Mouse (Mus musculus): ENCODE results near the gene P2ry10.
A peak's percentile ranks its signal among the peaks of the same experiment; 100 is the strongest.
"Not testable (repeated sequence)": the region's sequence is repeated elsewhere in the genome, so short reads cannot be mapped to it uniquely, and the experiment has no call there.

P2ry10 gene

DNA sequence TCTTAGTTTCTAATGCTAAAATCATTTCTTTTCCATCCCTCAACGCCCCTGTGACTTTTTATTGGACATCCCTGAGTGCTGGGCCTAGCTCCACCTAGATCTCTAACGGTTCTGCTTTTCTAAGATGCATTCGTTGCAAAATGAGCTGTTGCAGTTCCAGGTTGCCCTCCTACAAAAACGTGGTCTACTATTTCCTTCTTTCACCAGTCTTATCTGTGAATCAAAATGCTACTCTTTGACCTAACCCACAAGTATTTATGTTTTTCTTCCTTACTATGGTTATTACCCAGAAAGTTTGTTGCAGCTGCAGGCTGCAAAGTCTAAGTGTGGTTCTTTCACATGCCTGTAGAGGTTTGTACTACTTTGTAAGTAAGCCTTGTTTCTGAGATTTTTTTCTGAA lies at the start of gene P2ry10:
P2ry10 (plus strand) TSS at position 316 of the 400 bp plus-strand sequence.
- no peak for DNase-seq (ENCODE audit: low read depth, low spot score)

DNA sequence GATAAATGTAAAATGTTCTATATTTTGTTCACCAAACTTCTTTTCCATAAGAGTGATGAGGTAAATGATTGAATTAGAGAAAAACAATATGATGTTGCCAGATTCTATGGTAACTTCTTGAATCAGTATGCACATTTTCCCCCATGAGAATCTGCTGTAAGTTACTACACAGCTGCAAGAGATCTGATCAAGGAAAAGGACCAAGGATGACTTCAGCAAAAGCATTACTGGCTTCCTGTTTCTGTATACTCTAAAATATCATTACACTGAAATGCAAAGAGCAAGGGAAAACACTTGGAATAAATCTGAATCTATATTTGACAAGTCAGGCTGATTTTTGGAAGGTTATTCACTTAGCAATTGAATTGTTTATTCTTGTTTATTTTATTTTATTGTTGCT lies 49.1 kb upstream of the P2ry10 start:
- no peak for DNase-seq (ENCODE audit: low read depth, low spot score)

DNA sequence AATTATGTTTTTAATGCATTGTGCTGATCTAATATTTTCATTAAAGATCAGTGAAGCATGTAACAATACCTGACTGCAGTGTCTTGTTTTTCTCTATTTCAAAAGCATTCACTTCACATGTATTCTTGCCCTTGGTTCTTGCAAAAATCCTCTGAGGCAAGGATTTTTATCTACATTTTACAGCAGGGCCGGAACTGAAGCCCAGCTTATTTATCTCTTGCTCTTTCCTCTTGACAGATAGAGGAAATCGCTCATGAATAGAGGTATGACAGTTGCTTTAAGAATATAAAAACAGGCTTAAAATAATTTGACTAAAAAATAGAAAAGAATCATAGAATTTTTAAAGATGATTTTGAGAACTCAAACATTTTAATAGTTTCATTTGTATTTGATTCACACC lies 48.7 kb upstream of the P2ry10 start:
- DNase-seq (ENCODE audit: low read depth, low spot score), result no peak

GRCm38 (mm10) chrX:107042367-107042766 lies 45.9 kb upstream of the P2ry10 start:
- DNase-seq (ENCODE audit: low read depth, low spot score), result no peak

GRCm38 (mm10) chrX:107083407-107083806 lies 4.9 kb upstream of the P2ry10 start:
- not testable (repeated sequence) for DNase-seq (ENCODE audit: low read depth, low spot score)

- no peak for DNase-seq (ENCODE audit: low read depth, low spot score)
These were observed 4.0 kb upstream of the P2ry10 start for GRCm38 (mm10) chrX:107084320-107084719.

DNA sequence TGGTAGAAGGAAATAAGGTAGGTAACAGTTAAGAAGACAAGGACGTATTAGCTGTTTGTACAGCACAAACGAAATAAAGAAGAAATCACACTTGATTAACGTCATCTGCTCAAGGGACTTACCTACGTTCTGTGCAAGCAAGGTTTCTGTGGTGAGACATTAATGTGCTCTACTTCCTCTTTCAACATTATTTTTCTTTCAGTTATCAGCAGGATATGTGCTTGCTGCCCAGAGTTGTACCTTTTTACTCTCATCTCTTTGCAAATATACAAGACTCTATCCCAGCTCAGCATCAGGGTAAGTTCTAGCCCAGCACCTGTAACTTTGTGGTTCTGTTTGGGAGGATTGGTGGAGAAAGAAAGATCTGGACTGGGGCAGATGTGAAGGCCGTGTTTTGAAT lies 839 bp downstream of the P2ry10 start:
- no peak for DNase-seq (ENCODE audit: low read depth, low spot score)

- no peak for DNase-seq (ENCODE audit: low read depth, low spot score)
These were observed 1.6 kb downstream of the P2ry10 start for GRCm38 (mm10) chrX:107089930-107090329.

DNA sequence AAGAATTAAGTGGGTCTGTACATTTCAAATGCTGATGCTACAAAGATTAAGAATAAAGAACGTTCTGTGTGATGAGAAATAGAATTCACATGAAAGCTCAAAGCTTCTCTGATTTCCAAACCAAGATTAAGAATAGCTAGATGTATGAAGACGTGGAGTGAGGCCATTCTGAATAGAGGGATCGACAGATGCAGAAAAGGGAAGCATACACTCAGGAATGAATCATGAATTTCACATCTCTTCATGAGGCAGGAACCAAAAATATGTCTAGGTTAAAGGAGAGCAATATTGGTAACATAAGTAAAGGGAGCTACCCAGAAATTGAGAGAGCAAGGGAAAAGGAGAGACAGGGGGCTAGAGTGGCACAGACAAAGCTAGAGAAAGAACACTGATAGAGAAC lies 7.3 kb downstream of the P2ry10 start:
- DNase-seq (ENCODE audit: low read depth, low spot score), result no peak

DNA sequence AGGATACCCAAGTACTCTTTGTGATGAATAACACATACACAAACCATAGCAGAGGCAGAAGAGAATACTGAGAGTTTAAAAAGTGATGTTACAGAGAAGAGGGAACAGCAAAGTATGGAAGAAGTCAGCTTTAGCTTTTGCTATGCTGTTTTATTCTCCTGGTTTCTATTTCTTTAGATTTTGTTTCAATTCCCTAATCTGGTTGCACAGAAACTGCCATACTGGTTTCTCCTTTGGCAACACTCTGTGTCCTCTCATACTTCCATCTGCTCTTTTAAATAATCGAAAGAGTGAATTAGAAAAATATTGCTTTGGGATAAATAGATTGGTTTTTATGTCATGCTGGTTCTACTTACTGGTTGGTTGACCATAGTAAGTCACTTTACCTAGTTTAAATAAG lies 28.0 kb downstream of the P2ry10 start:
- DNase-seq (ENCODE audit: low read depth, low spot score), result no peak

DNA sequence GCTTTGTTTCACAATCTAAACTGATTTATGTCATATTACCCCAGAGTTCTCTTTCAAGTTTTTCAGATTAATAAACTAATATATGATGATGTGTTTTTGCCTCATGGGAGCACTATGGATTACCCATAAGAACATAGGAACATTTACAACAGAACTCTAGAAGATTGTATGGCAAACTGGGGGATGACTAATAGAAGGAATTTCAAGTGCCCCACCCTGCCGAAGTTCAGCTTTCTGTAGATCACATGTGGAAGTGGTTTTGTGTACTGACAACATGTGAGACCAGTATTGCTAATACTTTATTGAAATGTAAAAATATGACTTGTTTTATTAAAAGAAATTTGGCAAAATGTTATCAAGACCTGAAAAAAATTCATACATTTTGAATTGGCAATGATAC lies 28.7 kb downstream of the P2ry10 start:
- peak; percentile 64 for DNase-seq (ENCODE audit: low read depth, low spot score)

DNA sequence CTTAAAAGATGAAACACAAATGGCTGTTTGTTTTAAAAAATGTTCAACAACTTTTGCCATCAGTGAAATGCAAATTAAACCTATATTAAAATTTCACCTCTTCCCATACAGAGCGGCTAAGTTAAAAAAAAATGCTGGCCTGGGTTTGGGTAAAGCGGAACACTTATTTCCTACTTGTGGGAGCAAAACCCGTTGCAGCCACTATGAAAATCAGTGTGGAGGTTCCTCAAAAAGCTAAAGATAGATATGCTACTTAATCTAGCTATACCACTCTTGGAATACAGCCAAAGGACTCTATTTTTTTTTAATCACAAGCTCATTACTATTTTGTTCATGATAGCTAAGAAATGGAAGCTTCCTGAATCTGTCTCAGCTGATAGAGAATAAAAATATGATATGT lies 54.9 kb downstream of the P2ry10 start:
- no peak for DNase-seq (ENCODE audit: low read depth, low spot score)

DNA sequence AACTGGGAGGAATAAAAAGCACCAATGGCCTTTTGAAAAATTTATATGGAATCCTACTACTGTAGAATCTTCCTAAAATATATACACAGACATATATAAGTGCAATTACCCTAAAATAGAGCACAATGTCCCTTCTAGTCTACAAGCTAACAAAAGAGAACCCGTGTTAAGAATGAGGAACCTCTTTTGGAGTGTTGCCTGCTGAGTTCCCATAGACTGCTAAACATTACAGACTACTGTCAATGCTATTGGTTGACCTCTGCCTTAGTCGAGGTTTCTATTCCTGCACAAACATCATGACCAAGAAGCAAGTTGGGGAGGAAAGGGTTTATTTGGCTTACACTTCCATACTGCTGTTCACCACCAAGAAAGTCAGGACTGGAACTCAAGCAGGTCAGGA lies 55.6 kb downstream of the P2ry10 start:
- DNase-seq (ENCODE audit: low read depth, low spot score), result no peak

GRCm38 (mm10) chrX:107148681-107149080 lies 60.4 kb downstream of the P2ry10 start, which contains the start of gene P2ry10b:
Gene P2ry10b (plus strand): TSS chrX:107148927.
- peak; percentile 13 for DNase-seq (ENCODE audit: low read depth, low spot score)

DNA sequence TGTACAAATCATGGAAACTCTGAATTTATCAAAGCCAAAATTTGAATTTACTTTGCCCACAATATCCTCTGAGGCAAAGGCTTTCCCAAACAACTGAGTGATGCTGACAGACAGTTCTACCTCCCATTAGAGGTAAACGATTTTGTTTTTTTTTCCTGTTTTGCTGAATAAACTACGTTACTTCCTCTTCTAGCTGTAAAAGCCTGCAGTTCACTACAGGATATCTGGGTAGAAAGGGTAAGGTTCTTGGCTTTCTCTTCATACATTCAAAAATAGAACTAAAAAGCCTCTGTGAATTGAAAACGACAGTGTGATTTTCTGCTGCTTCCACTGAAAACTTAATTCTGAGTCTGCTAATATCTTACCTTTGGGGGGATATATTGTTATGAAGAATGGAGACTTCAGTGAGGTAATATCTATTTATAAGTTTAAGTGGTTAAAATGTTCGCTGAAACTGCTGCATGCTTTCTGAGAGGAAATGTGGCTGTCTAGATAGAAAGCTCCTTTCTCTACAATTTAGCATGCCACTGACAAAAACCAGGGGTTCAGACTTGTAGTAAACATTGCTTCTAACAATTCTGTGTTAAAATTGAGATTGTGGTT lies 61.2 kb downstream of the P2ry10 start:
- DNase-seq (ENCODE audit: low read depth, low spot score), result peak; percentile 22

- peak; percentile 29 for DNase-seq (ENCODE audit: low read depth, low spot score)
These were observed 61.7 kb downstream of the P2ry10 start for GRCm38 (mm10) chrX:107150027-107150426.

GRCm38 (mm10) chrX:107150752-107151515 lies 62.6 kb downstream of the P2ry10 start:
- peak; percentile 92 for DNase-seq (ENCODE audit: low read depth, low spot score)
